Mouse (Mus musculus) left cerebral cortex, postnatal 4 days (tissue): ENCODE measurements at regions not wholly inside any gene's neighbourhood (a gene's known extent, or its start where the extent isn't known, plus 50 kb on each side); places are given as distances from the start of the nearest gene placed in this dataset.

Experiments
- DNase-seq: peaks from one replicate; pipeline ENCODE4 v3.0.0-alpha.2; 2022
- intact Hi-C: fragments of 180-260 bp; cut with DNase I; formaldehyde crosslinking; loops from one replicate; pipeline ENCODE4 v1.15.1; 2025

GRCm38 (mm10) chr19:13980988-13981630, 67.8 kb downstream of the Olfr1505 start:
- intact Hi-C loops: loop anchor here (5.0 to 10.0 kb wide), 4 partner anchors 614 to 1821 kb away; partner anchors contain the start of gene Tle4
- no peak for DNase-seq

- DNase-seq: no peak
- intact Hi-C loops: loop anchor here (2.0 to 10.0 kb wide), 5 partner anchors 612 to 1886 kb away; partner anchors contain the start of gene Tle4
Measured at GRCm38 (mm10) chr19:13982823-13983222, 69.5 kb downstream of the Olfr1505 start.
